Mouse (Mus musculus): ENCODE results near the gene Dgkh.

DNA sequence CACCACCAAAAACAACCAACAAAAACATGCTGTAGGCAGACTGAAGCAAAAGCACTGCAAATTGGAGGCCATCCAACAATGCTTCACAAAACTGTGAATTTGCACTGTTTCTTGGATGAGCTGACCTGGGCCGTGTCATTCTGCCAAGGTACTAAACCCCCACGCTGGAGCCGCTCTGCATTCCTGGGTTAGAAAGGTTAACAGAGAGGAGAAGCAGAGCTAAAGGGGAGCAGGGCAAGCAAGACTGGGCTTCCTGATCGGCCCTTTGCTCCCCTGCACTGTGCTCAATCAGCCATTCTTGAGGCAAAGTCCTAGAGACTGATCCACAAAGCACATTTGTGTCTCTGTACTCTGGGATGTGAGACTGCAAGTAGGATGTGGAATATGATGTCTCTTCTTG lies 170.5 kb downstream of the Dgkh start:
- no peak for TF ChIP-seq CTCF (IDR thresholded peaks at IDR 0.05; ENCODE audit: low read depth)
- TF ChIP-seq EP300 (optimal IDR thresholded peaks at IDR 0.05) = no peak

Data from stomach, postnatal 0 days (tissue).